Mouse (Mus musculus) bone marrow macrophage, adult 2 months (primary cell): ENCODE data around the gene Det1. TPM values are rescaled to one million over a fixed set of nuclear protein-coding genes. Genes with fewer than 3 reads are reported as not detected.
A peak's percentile ranks its signal among the peaks of the same experiment; 100 is the strongest.

Experiments used
- H3K27ac ChIP-seq: 2 replicates; pipeline ENCODE4 v1.5.1; 2012; ENCODE audit warnings: low read depth, low read length; ENCODE audit not compliant: insufficient read depth
- H3K4me1 ChIP-seq: 2 replicates; pipeline ENCODE4 v1.6.1; 2012; ENCODE audit warnings: low read length; ENCODE audit not compliant: control insufficient read depth, insufficient read depth
- H3K4me3 ChIP-seq: 2 replicates; pipeline ENCODE4 v1.5.1; 2012; ENCODE audit warnings: mild to moderate bottlenecking, low read length, moderate library complexity; ENCODE audit not compliant: insufficient read depth
- CTCF ChIP-seq: IDR thresholded peaks from 2 replicates; pipeline ENCODE4 v1.5.1; 2012; ENCODE audit warnings: low read depth, mild to moderate bottlenecking, low read length, moderate library complexity
- POLR2A ChIP-seq: IDR thresholded peaks from 2 replicates; pipeline ENCODE4 v1.6.1; 2012; ENCODE audit warnings: mild to moderate bottlenecking, low read depth, low read length, borderline replicate concordance
- polyA plus RNA-seq: library from polyadenylated mRNA; stranded (reverse); fragments of >200 nt; gene quantifications from 2 replicates; pipeline ENCODE4 v1.2.4, GENCODE M21; 2012; ENCODE audit not compliant: missing spikeins, insufficient read depth, insufficient read length

Gene Det1
- polyA plus RNA-seq, 1 experiment = 6.7 TPM

- no peak for TF ChIP-seq CTCF
- no peak for TF ChIP-seq POLR2A
- Histone ChIP-seq H3K4me1 (no peaks in the 10 kb centered on the region), H3K4me3 (no peak overlapping the region), H3K27ac (no peak overlapping the region)
Observed at GRCm38 (mm10) chr7:78855044-78855655, 8.1 kb upstream of the Det1 start.

- Histone ChIP-seq H3K27ac (no peak overlapping the region), H3K4me1 (no peaks in the 10 kb centered on the region), H3K4me3 (no peak overlapping the region)
- TF ChIP-seq POLR2A (no peak), CTCF (no peak)
Observed at GRCm38 (mm10) chr7:78854051-78854450, 7.0 kb upstream of the Det1 start.

- Histone ChIP-seq H3K4me1 (peaks cover 3% of the 10 kb centered on the region), H3K27ac (peak overlapping the region; percentile 64), H3K4me3 (peak overlapping the region; percentile 82)
- no peak for TF ChIP-seq POLR2A
- TF ChIP-seq CTCF = no peak
Observed at GRCm38 (mm10) chr7:78846066-78846716, 872 bp downstream of the Det1 start.

GRCm38 (mm10) chr7:78841601-78842000 lies 5.5 kb downstream of the Det1 start:
- Histone ChIP-seq H3K27ac (no peak overlapping the region), H3K4me3 (no peak overlapping the region), H3K4me1 (peaks cover 3% of the 10 kb centered on the region)
- no peak for TF ChIP-seq CTCF
- no peak for TF ChIP-seq POLR2A

GRCm38 (mm10) chr7:78837250-78837649 lies 9.8 kb downstream of the Det1 start:
- H3K4me1 ChIP-seq = no peaks in the 10 kb centered on the region
- H3K27ac ChIP-seq = no peak overlapping the region
- TF ChIP-seq CTCF (no peak), POLR2A (no peak)
- H3K4me3 ChIP-seq = no peak overlapping the region

- Histone ChIP-seq H3K27ac (no peak overlapping the region), H3K4me3 (no peak overlapping the region), H3K4me1 (no peaks in the 10 kb centered on the region)
- TF ChIP-seq POLR2A (no peak), CTCF (no peak)
Observed at GRCm38 (mm10) chr7:78835656-78836055, 11.4 kb downstream of the Det1 start.

- no peak for TF ChIP-seq POLR2A
- TF ChIP-seq CTCF = no peak
- no peaks in the 10 kb centered on the region for H3K4me1 ChIP-seq
- no peak overlapping the region for H3K27ac ChIP-seq
- no peak overlapping the region for H3K4me3 ChIP-seq
Observed at GRCm38 (mm10) chr7:78827749-78828362, 19.2 kb downstream of the Det1 start.

GRCm38 (mm10) chr7:78826682-78827385 lies 20.2 kb downstream of the Det1 start:
- TF ChIP-seq POLR2A = no peak
- no peak for TF ChIP-seq CTCF
- H3K4me3 ChIP-seq = no peak overlapping the region
- no peaks in the 10 kb centered on the region for H3K4me1 ChIP-seq
- H3K27ac ChIP-seq = no peak overlapping the region

- Histone ChIP-seq H3K4me3 (no peak overlapping the region), H3K4me1 (no peaks in the 10 kb centered on the region), H3K27ac (no peak overlapping the region)
- TF ChIP-seq POLR2A (no peak), CTCF (no peak)
Observed at GRCm38 (mm10) chr7:78818336-78818735, 28.7 kb downstream of the Det1 start.

GRCm38 (mm10) chr7:78814766-78815165 lies 32.3 kb downstream of the Det1 start:
- Histone ChIP-seq H3K27ac (no peak overlapping the region), H3K4me3 (no peak overlapping the region), H3K4me1 (no peaks in the 10 kb centered on the region)
- TF ChIP-seq POLR2A (no peak), CTCF (no peak)
